Mouse (Mus musculus) erythroblast, embryonic 14.5 days (primary cell): ENCODE measurements at regions not wholly inside any gene's neighbourhood (a gene's known extent, or its start where the extent isn't known, plus 50 kb on each side); places are given as distances from the start of the nearest gene placed in this dataset.

Experiments
- GATA1 ChIP-seq: IDR thresholded peaks from 2 replicates; pipeline ENCODE4 v1.6.1; 2012; ENCODE audit warnings: low read length, inconsistent platforms, mixed read lengths
- TAL1 ChIP-seq: IDR thresholded peaks from 3 replicates; pipeline ENCODE4 v1.6.1; 2012; ENCODE audit warnings: low read length, inconsistent platforms, mixed read lengths

GRCm38 (mm10) chr1:77176516-77176915 is 338.4 kb downstream of the Epha4 start:
- no peak for TF ChIP-seq TAL1
- TF ChIP-seq GATA1: no peak
